Mouse (Mus musculus) C2C12 (cell line): ENCODE results near the gene Zfp280c.

Experiments
- CEBPB ChIP-seq: IDR thresholded peaks from one replicate; pipeline ENCODE4 v1.6.1; 2011; ENCODE audit warnings: low read depth, mild to moderate bottlenecking, control low read depth, moderate library complexity
- CTCF ChIP-seq: IDR thresholded peaks from one replicate; pipeline ENCODE4 v1.5.1; 2011; ENCODE audit not compliant: control insufficient read depth, insufficient read depth, insufficient read length
- MAX ChIP-seq: IDR thresholded peaks from one replicate; pipeline ENCODE4 v1.6.1; 2011; ENCODE audit warnings: mild to moderate bottlenecking, control low read depth
- USF1 ChIP-seq: IDR thresholded peaks from one replicate; pipeline ENCODE4 v1.6.1; 2011; ENCODE audit warnings: low read depth, mild to moderate bottlenecking, control low read depth, moderate library complexity

DNA sequence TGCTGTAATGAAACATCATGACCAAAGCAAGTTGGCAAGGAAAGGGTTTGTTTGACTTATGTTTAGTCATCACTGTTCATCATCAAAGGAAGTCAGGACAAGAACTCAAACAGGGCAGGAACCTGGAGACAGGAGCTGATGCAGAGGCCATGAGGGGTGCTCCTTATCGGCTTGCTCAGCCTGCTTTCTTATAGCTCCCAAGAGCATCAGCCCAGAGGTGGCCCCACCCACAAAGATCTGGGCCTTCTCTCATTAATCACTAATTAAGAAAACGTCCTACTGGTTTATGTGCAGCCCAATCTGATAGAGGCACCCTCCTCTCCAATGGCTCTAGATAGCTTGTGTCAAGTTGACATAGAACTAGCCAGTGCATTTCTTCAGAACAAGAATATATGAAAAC lies 10.6 kb upstream of the Zfp280c start:
- TF ChIP-seq CTCF (no peak), MAX (no peak), USF1 (no peak), CEBPB (no peak)
